Mouse (Mus musculus): ENCODE results near the gene Trim41.
"Not testable (repeated sequence)": the region's sequence is repeated elsewhere in the genome, so short reads cannot be mapped to it uniquely, and the experiment has no call there.

Gene Trim41

DNA sequence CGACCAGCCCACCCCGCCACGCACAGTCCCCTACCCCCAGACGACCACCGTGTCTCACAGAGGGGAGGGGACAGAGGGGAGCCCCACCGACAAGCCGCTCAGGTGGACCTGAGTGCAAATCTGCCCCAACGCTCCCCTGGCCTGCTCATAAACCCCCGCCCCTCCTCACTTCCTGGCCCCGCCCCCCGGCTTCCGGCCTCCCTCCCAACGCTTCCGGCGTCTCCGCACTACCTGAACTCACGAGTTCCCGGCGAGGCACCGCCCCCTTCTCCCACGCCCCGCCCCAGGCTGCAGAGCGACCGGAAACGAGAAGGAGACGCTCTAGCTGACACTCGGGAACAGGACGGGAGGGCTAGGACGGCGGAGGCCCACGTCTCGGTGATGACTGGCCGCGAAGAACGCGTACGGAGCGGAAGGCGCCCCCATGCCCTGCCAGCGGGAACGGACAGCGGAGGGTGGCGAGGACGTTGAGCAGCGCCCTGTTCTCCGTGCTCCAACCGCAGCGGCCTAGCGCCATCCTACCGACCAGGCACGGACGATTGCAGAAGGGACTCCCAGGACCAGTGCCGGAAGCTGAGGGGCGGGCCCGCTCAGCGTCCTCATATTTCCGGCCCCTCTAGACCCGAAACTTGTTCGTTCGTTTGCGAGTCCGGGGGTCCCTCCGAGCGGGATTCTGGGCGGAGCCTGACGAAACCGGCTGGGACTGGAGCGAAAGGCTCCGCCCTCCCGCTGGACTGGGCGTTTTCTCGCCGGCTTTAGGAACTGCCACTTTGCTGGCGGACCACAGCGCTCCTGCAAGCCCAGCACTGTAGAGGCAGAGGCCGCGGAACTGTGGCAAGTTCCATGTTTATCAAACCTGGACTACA, at the start of gene Trim41:
TSS of gene Trim41 (minus strand) at position 554 of the 866 bp plus-strand sequence.
- peak; percentile 98 for DNase-seq (ENCODE audit: low spot score)

DNA sequence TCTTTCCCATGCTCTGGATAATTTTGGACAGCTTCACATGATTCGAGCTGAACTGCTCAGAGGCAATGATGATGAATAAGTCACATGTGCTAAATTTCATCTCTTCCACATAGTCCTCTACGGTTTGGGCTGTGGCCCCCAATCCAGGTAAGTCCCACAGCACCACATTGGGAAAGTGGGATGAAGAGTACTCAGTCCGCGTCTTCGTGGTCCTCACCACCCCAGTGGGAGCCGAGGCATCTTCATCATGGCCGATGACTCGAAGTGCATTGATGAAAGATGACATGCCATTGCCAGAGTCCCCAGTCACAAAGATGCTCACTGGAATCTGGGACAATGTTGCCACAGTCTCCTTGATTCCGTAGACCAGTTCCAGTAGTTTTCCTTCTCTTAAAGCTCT, 49.3 kb upstream of the Trim41 start:
- no peak for DNase-seq (ENCODE audit: low spot score)

DNA sequence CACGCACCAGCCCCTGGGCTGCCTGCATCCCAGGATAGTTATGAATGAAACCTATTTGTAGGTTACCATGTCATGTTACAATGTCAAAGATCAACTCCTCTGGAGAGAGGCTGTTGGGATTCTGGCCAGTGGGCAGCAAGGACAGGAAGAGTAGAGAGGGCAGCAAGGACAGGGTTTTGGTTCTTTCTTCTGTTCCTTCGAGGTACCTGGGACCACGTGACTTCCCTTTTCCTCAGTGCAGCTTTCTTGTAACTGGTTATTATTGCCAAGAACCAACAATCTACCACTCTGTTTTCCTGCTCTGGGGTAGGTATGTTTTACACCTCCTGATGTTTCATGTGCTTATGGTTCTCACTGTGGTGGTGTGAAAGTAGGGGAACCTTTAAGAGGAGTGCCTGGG, 46.7 kb upstream of the Trim41 start:
- no peak for DNase-seq (ENCODE audit: low spot score)

DNA sequence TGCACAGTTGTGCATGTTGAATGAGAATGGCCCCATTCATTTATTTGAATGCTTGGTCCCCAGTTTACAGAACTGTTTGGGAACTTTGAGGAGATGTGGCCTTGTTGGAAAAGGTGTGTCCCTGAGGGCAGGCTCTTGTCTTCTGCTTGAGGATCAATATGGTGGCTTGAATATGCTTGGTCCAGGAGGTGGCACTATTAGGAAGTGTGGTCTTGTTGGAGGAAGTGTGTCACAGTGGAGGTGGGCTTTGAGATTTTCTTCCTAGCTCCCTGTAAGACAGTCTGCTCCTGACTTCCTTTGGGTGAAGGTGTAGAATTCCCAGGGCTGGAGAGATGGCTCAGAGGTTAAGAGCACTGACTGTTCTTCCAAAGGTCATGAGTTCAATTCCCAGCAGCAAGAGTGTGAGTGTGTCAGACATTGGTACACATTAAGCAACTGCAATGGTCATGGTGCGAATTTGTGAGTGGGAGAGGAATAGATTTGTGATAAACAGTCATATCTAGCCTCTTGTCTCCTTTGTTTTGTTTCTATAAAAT, 45.7 kb upstream of the Trim41 start:
- no peak for DNase-seq (ENCODE audit: low spot score)

DNA sequence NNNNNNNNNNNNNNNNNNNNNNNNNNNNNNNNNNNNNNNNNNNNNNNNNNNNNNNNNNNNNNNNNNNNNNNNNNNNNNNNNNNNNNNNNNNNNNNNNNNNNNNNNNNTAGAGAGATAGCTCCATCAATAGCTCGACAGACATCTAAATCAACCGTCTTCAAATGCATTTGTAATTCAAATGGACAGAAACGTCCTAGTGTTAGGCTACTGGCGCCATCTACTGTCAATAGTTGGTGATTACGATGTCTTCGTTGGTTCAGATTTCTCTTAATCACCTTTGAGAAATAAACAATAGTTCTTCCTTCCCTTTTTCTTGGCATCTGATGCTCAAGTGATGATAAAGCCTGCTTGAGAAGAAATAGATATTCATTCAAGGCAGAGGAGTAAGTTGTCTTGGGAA, 41.9 kb upstream of the Trim41 start:
- DNase-seq (ENCODE audit: low spot score), result peak; percentile 80

DNA sequence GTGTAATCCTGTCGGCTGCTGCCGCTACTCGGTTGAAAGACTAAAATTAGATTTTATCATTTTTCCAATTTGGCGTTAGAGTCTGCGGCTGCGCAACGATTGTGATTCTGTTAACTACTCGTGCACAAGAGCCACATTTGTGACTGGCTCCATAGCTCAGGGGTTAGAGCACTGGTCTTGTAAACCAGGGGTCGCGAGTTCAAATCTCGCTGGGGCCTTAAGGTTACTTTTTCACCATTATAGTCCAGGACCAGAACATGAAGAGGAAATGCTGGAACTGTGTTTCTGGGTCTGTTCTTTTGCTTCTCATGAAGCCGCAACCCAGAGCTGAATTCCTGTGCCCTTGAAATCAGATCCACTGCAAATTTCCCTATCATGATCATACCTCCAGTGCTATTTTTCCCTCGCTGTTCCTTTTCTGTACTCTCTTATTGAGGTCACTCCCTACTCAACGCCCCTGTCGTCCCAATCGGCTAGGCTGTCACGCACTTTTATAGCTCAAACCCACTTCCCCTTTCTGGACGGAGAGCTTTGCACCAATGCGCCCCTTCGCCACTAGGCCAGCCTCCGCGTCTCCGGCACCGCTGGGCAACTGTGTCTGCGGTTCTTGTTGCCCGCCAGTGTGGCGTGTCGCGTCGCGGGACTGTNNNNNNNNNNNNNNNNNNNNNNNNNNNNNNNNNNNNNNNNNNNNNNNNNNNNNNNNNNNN, 36.5 kb upstream of the Trim41 start:
- DNase-seq (ENCODE audit: low spot score), result peak; percentile 93

DNA sequence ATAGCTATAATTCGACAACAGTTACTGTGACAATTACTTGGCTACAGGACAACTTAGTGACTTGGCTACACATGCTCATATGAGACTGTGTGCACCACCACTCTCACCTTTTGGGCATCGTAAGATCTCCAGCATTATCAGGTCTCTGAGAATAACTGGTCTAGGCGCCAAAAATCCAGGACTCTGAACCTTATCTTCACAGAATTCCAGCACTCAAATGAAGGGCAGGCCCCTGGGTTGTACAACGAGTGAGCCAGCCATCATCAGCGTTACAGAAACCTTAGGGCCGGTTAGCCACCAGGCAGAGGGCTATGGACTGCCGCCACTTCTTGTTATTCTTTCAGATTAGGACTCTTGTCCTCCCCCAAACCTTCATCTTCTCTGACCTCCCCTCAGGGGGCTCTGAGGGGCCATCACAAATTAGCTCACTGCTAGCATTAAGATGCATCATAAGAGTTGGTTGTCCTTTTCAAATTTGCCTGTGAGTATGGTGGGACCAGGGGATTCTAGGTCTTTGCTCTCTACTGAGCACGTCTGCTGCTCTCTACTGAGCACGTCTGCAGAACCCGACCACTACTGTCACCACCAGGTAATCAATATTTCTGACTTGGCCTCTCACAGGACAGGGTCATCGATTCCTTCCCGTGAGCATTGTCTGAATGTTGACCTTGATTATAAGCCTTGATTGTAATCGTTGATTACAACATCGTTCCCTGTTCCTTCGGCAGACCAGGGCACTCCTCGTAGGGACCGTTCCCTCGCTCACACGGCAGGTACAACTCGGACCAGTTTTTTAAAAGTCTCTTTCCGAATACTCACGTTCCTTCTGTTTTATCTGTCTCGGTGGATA, 35.7 kb upstream of the Trim41 start:
- no peak for DNase-seq (ENCODE audit: low spot score)

DNA sequence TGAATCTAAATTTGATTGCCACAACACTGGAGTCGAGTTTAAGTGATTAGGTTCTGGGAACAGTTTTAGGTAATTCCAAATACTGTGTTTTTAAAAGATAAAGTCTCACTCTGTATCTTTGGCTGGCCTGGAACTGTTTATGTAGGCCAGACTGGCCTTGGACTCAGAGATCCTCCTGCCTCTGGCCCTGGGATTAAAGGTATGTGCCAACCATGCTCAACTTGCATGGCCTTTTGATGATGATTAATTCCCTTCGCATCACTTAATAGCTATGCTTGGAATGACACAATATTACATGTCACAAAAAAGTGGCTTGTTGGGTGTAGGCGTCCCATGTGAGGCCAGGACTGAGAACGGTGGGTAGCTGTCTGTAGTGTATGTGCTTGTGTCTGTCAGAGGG, 35.0 kb upstream of the Trim41 start:
- no peak for DNase-seq (ENCODE audit: low spot score)

DNA sequence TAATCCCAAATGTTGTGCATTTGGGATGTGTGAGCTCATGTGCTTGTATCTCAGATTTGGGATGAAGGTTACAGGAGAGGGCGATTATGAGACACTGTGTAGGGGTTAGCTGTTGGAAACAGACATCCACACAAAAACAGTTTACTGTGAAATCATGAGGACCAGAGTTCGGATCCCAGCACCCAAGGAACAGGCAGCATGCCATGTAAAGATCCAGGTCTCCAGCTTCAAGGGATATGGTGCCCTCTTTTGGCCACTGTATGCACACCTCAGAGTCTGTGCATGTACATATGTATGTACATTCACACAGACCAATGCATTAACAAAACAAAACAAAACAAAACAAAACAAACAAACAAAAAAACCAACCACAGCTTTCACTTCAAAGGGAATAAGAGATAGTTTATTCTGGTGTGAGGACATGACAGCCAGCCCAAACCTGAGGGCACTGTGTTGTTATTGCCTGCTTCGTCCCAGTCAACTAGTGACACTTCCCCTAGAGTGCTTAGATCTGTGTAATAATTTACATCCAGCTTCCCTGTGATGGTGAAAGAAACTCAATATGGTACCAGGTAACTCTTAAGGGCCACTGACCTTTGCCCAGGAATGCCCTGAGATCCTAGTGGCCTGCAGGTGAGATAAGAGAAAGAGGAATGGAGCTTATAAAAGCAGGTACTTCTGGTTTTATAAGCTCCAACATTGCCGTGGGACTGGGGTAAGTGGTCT, 34.3 kb upstream of the Trim41 start:
- no peak for DNase-seq (ENCODE audit: low spot score)

DNA sequence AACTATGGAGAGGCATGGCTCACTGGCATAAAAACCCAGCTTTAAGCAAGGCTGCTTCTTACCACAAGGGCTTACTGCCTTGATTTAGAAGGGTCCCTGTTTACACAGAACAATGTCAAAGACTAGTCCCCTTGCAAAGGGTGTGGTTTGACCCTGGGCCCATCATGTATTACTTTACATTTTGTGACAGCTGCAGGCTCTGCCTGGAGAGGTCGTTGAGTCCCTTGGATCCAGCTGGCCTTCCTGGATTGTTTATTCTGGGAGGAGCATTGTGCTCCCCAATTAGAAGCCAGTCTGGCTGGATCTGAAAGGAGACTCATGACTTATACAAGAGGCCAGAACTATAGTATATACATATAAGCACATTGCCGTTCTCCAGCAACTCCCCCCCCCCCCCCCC, 33.1 kb upstream of the Trim41 start:
- no peak for DNase-seq (ENCODE audit: low spot score)

DNA sequence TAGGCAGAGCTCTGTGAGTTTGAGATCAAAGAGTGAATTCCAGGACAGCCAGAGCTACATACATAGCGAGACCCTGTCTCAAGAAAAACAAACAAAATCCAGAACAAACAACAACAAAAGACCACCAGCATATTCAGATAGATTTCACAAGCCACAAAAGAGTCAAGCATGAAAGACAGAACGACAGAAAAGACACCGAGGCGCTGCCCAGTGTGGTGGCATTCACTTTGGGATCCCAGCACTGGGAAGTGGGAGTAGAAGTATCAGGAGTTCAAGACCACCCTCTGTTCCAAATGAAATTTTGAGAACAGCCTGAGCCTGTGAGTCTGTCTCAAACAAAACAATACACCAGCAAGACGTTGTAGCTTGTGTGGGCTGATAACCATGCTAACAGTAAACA, 29.7 kb upstream of the Trim41 start:
- no peak for DNase-seq (ENCODE audit: low spot score)

DNA sequence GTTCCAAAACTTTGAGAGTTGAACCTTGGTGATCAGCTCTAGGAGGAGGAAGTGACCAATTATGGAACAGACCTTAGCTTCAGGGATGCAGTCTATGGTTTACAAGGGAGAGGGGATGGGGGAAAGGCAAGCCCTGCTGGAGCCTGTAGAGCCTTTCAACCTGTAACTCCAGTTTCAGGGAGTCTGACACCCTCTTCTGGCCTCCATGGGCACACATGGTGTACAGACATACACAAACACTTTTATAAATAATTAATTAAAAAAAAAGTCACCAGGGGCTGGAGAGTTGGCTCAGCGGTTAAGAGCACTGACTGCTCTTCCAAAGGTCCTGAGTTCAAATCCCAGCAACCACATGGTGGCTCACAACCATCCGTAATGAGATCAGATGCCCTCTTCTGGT, 29.2 kb upstream of the Trim41 start:
- not testable (repeated sequence) for DNase-seq (ENCODE audit: low spot score)

DNA sequence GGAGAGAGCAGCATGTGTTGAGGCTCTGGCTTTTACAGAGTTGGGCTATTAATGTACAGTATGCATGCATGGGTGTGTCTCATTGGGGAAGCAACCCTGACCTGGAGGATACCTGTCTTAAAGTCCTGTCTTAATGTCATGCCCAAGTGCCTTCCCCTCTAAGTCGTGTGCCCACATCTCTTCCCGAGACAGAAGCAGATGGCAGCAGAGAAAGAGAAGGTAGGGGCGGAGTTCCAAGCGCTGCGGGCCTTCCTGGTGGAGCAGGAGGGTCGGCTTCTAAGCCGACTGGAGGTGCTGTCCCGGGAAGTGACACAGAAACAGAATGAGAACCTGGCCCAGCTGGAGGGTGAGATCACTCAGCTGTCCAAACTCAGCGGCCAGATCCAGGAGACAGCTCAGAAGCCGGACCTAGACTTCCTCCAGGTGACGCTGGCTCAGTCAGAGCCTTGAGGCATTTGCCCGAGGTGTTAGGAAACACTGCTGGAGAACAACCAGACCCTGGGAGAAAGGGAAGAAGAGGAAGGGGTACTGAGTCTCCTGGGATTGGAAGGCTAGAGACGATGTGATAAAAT, 28.2 kb upstream of the Trim41 start:
- no peak for DNase-seq (ENCODE audit: low spot score)

DNA sequence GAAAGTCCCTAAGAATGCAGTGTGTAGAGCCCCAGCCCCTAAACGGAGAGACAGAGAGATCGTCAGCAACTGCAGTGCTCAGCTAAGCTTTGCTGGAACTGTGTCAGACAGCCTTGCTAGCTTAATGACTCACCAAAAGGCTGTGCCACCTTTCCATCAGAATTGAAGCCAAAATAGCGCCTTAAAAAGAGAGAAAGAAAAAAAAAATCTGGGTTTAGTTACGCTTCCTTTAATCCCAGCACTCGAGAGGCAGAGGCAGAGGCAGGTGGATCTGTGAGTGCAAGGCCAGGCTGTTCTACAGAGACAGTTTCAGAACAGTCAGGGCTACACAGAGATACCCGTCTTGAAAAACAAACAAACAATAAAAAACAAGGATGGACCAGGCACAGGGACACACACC, 27.2 kb upstream of the Trim41 start:
- DNase-seq (ENCODE audit: low spot score), result no peak

DNA sequence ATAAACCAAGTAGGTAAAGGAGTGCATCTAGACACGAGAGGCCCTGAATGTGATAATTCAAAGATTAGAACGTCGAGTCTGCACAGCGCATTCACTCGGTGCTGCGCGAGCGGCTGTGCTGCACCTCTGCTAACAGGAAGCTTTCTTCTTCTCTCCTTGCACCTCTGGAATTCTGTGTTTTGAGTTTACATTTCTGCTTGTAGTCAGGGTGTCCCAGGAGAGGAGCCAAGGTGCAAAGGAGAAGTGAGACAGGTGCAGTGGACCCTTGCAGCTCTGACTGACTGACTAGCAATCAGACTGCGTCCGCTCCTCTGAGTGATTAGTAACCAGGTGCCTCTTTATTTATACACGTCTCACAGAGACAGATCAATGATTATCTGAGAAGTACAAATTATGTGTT, 26.0 kb upstream of the Trim41 start:
- DNase-seq (ENCODE audit: low spot score), result no peak

DNA sequence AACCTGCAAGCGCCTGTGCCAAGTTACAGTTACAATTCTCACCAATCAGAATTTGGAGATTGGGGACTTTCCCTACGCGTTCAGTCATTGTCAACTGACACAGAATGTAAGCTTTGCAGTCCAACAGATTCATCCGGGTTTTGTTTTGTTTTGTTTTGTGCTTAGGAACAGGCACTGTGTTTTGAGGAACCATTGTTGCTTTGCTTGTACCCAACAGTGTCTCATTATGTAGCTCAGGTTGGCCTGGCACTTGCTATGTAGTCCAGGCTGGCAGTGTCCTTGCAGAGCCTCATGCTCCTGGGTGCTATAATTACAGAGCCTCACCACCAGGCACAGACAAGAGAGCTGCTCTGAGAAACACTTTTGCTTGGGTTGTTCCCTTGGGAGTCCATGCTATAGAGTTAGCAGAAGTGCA, 25.2 kb upstream of the Trim41 start:
- DNase-seq (ENCODE audit: low spot score), result no peak

DNA sequence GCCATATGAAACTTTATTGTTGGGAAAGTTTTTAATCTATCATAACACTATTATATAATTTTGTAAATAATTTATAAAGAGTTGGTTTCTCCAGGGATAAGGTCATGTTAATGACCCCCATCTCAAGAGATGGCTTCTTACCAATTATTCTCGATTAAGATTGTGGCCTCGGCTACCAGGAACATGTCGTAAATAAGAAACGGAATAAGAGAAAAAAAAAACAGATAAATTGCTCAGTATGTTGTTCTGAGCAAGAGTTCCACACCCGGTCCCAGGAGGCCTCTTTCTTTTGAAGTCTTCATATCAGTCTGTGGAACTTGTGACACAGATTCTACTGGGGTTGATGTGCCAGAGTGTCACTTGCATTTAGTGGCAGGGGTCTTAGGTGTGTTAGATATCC, 24.1 kb upstream of the Trim41 start:
- no peak for DNase-seq (ENCODE audit: low spot score)

DNA sequence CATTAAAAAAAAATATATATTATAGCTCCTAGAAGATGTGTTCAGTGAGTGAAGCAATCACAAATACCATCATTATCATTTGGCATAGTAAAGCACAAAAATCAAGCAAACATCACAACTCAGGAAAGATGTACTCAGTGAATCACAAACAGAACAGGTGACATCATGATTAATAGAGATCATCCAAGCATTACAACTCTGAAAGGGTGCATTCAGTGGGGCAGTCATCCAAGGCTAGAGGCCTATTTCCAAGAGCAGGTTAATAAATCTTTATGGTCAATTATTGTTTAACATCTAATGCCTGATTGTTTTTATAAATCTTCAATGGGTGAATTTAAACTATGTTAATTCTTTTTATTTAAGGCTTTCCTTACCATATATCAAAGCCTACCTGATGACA, 23.7 kb upstream of the Trim41 start:
- no peak for DNase-seq (ENCODE audit: low spot score)

DNA sequence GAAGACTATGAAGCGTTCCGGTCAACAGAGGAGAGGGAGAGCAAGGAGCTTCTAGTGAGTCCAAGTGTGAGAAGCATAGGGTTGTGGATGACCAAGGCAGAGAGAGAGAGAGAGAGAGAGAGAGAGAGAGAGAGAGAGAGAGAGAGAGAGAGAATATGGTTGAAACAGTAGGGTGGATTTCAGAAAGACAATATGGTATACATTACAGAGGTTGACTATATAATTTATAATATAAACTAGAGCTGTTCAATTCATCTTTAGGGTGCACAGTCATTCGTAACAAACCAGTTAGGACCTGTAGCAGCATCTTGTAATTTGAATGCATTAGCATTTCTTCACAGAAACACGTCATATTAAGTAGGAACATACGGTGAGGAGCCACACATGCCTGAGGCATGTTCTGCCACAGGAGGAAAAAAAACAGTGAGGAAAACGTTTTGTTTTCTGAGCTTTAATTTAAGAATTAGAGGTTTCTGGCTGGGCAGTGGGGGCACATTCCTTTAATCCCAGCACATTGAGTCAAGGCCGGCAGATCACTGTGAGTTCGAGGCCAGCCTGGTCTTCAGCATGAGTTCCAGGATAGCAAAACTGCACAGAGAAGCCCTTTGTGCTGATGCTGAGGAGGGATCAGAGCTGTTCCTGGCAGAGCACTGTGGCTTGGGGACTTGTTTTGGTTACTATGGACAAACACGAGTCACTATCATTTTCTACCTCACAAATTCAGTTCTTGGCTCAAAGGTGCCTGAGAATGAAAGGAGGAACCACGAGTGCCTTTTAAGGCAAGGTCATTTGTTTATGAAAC, 21.9 kb upstream of the Trim41 start:
- no peak for DNase-seq (ENCODE audit: low spot score)

DNA sequence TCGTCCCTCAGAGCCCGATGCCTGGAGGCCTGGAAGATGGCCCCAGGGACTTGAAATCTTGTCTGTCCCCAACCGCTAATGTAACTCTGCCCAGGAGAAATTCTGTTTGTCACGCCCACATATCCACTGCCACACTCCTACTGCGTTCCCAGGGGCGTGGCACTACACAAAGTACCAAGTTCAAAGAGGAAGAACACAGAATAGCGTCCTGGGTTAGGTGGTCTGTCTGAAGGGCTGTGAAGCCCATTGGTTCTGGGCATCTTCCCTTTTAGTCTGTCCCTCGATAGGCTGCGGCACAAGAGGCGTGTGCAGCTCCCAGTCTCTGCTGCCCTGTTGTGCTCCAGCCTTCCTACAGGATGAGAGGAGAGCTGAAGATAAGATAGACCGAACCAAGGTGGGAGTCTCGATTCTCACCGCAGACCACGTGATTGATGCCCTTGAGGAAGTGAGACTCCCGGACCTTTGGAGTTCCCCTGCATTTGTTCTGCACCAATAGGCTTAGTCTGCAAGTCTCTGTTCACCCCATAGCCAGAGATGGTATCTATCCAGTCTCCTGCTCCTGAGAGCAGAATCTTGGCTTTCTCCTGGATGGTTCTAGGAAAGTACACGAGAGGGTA, 21.1 kb upstream of the Trim41 start:
- peak; percentile 30 for DNase-seq (ENCODE audit: low spot score)

Data from layer of hippocampus, adult 11-12 months (tissue).